Mouse (Mus musculus) thymus, postnatal 14 days (tissue): Measurements from ENCODE around the gene Trim54.

Source experiments
- DNase-seq: peaks from one replicate; pipeline ENCODE4 v3.0.0; 2021

Trim54 gene

GRCm38 (mm10) chr5:31108000-31108490 lies 8.5 kb upstream of the Trim54 start, which contains the start of gene Slc30a3:
Gene Slc30a3 (minus strand): TSS chr5:31108237.
- DNase-seq = no peak

GRCm38 (mm10) chr5:31110781-31111180 lies 5.7 kb upstream of the Trim54 start:
- DNase-seq = no peak

- DNase-seq = no peak
Observed at GRCm38 (mm10) chr5:31116912-31117311, 400 bp downstream of the Trim54 start.

GRCm38 (mm10) chr5:31121111-31121510 lies 4.6 kb downstream of the Trim54 start:
- DNase-seq = no peak

GRCm38 (mm10) chr5:31123481-31123880 lies 7.0 kb downstream of the Trim54 start:
- no peak for DNase-seq

- DNase-seq = no peak
Observed at GRCm38 (mm10) chr5:31126050-31126449, 9.5 kb downstream of the Trim54 start.

- DNase-seq = no peak
Observed at GRCm38 (mm10) chr5:31136730-31137424, 20.4 kb downstream of the Trim54 start.

- no peak for DNase-seq
Observed at GRCm38 (mm10) chr5:31137658-31138057, 21.1 kb downstream of the Trim54 start.

GRCm38 (mm10) chr5:31138241-31138967 lies 21.9 kb downstream of the Trim54 start, which contains the start of gene Ucn:
Gene Ucn (minus strand): TSS chr5:31138829.
- no peak for DNase-seq

- DNase-seq = no peak
Observed at GRCm38 (mm10) chr5:31138968-31139425, 22.5 kb downstream of the Trim54 start.

GRCm38 (mm10) chr5:31149781-31150180 lies 33.3 kb downstream of the Trim54 start:
- no peak for DNase-seq

- DNase-seq = no peak
Observed at GRCm38 (mm10) chr5:31151746-31152145, 35.2 kb downstream of the Trim54 start.

GRCm38 (mm10) chr5:31153516-31154151 lies 37.1 kb downstream of the Trim54 start:
- DNase-seq = peak; percentile 5

GRCm38 (mm10) chr5:31154152-31154553 lies 37.6 kb downstream of the Trim54 start, which contains the start of gene Mpv17:
Gene Mpv17 (minus strand): TSS chr5:31154251.
- DNase-seq = peak; percentile 76

- no peak for DNase-seq
Observed at GRCm38 (mm10) chr5:31162462-31162861, 46.0 kb downstream of the Trim54 start.

- DNase-seq = no peak
Observed at GRCm38 (mm10) chr5:31164878-31165277, 48.4 kb downstream of the Trim54 start.

- no peak for DNase-seq
Observed at GRCm38 (mm10) chr5:31168630-31169029, 52.1 kb downstream of the Trim54 start.

- DNase-seq = no peak
Observed at GRCm38 (mm10) chr5:31179301-31179765, 62.8 kb downstream of the Trim54 start.

GRCm38 (mm10) chr5:31179766-31180630 lies 63.5 kb downstream of the Trim54 start, which contains the start of the genes Gm29609 and Gtf3c2:
Gene Gm29609 (minus strand): TSS chr5:31179911.
Gene Gtf3c2 (minus strand): TSS chr5:31180144.
- peak; percentile 96 for DNase-seq

- no peak for DNase-seq
Observed at GRCm38 (mm10) chr5:31181183-31181770, 64.8 kb downstream of the Trim54 start.

- no peak for DNase-seq
Observed at GRCm38 (mm10) chr5:31183678-31184077, 67.2 kb downstream of the Trim54 start.
